In the genomic region with DNA sequence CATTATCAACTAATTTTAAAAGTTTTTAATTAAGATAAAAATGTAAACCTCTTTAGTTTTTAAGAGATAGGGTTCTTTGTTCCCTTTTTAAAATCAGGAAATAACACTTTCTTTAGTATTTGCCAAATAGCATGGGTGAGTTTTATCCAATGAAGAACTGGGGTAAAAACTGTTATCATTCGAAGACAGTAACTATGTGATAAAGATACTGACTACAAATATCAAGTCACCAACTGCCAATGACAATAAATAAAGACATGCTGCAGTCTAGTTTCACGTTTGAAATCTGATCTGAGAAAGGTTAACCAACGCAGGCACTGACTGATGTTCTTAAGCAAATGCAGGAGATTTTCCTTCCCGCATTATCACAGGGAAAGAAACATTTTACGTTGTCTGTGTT, we compare ENCODE assay signal across 20 mouse cellular contexts.
DNase-seq lines count a peak whose midpoint lies in the region; ATAC-seq and TF ChIP-seq lines count a peak whose summit lies in the region.
"Had no signal": no experiment of that assay in that cellular context is flagged by ENCODE, and none has a peak within 500 bp of the region (broad histone marks: within the 10 kb centered on the region; RNA-seq: fewer than 3 reads in every experiment).

No protein-coding gene starts in this region.

- no peak overlapping the region for H3K9ac ChIP-seq in liver, embryonic 14.5 days (replicated peaks)
- H3K9ac ChIP-seq: embryonic facial prominence, embryonic 12.5 days; embryonic facial prominence, embryonic 15.5 days; forebrain, postnatal 0 days; hindbrain, embryonic 12.5 days; hindbrain, embryonic 15.5 days had no signal

- H3K36me3 ChIP-seq in liver, embryonic 14.5 days (replicated peaks; ENCODE audit: control insufficient read depth, insufficient read depth, low read depth), result no peaks in the 10 kb centered on the region
- peaks cover 5% of the 10 kb centered on the region for H3K36me3 ChIP-seq in G1E (replicated peaks)
- H3K36me3 ChIP-seq: embryonic facial prominence, embryonic 12.5 days; embryonic facial prominence, embryonic 15.5 days; hindbrain, embryonic 12.5 days; hindbrain, embryonic 15.5 days had no signal

- H3K4me1 ChIP-seq in liver, embryonic 14.5 days (replicated peaks; ENCODE audit: control insufficient read depth in 2 of 2, insufficient read depth in 2 of 2, low read length in 1 of 2), result peaks cover 5 to 16% of the 10 kb centered on the region in 2 experiments
- peaks cover 23% of the 10 kb centered on the region for H3K4me1 ChIP-seq in G1E (ENCODE audit: insufficient read depth, low read depth, low read length)
- H3K4me1 ChIP-seq: embryonic facial prominence, embryonic 12.5 days; embryonic facial prominence, embryonic 15.5 days; hindbrain, embryonic 12.5 days; hindbrain, embryonic 15.5 days had no signal

- no peak for ATAC-seq in liver, embryonic 14.5 days (ENCODE audit: insufficient read depth)
- ATAC-seq in G1E (ENCODE audit: extremely low read depth, insufficient number of reproducible peaks, low FRiP score, poor library complexity, severe bottlenecking), result peak; percentile 65
- ATAC-seq: activated CD4-positive, CD25-positive, alpha-beta regulatory T cell, adult 4 months; forebrain, embryonic 14.5 days; forebrain, postnatal 0 days had no signal

- H3K27ac ChIP-seq in liver, embryonic 14.5 days, result no peak overlapping the region
- H3K27ac ChIP-seq: embryonic facial prominence, embryonic 12.5 days; embryonic facial prominence, embryonic 15.5 days; gastrocnemius, adult 2 months; hindbrain, embryonic 12.5 days; hindbrain, embryonic 15.5 days had no signal

- peak; percentile 47; the same call in 1 of the 2 replicates for TF ChIP-seq EP300 in liver, embryonic 14.5 days (IDR thresholded peaks at IDR 0.05; ENCODE audit: low read depth)

- H3K4me2 ChIP-seq in liver, embryonic 14.5 days (ENCODE audit: low read depth), result no peak overlapping the region
- H3K4me2 ChIP-seq: embryonic facial prominence, embryonic 12.5 days; embryonic facial prominence, embryonic 15.5 days; heart, embryonic 11.5 days; hindbrain, embryonic 12.5 days; hindbrain, embryonic 15.5 days had no signal

- TF ChIP-seq CTCF in liver, embryonic 14.5 days (IDR thresholded peaks at IDR 0.05; ENCODE audit: low read depth), result no peak
- TF ChIP-seq CTCF in G1E (IDR thresholded peaks at IDR 0.05; ENCODE audit: low read depth, low read length), result no peak

- DNase-seq in liver, embryonic 14.5 days (ENCODE audit: low read depth in 3 of 3, low spot score in 3 of 3), result peak in 1 of 3 experiments; percentile 15
- DNase-seq in liver, result no peak
- no peak for DNase-seq in G1E (ENCODE audit: low spot score)
- DNase-seq in c-Kit-positive CD71-positive TER-119-negative erythroid progenitor cells, embryonic 14.5 days (ENCODE audit: low read depth), result peak; percentile 23
- no peak for DNase-seq in embryo, embryonic 9.5 days (ENCODE audit: extremely low spot score)
- DNase-seq in left cerebral cortex, adult 18-20 months (ENCODE audit: low spot score in 2 of 2), result no peak
- DNase-seq: adrenal gland, adult 8-10 months; adrenal gland, postnatal 25 days; cerebellum, adult 18-20 months; forebrain, postnatal 0 days; gastrocnemius, adult 2 months; gastrocnemius, postnatal 14 days; heart, adult 11 months had no signal

- H3K9me3 ChIP-seq in liver, embryonic 14.5 days (ENCODE audit: control insufficient read depth, low read length), result no peaks in the 10 kb centered on the region
- no peaks in the 10 kb centered on the region for H3K9me3 ChIP-seq in G1E (replicated peaks)
- H3K9me3 ChIP-seq: embryonic facial prominence, embryonic 12.5 days; embryonic facial prominence, embryonic 15.5 days; hindbrain, embryonic 12.5 days; hindbrain, embryonic 15.5 days had no signal

- no peak overlapping the region for H3K4me3 ChIP-seq in liver, embryonic 14.5 days (ENCODE audit: insufficient read depth in 1 of 2, low read depth in 2 of 2, low read length in 2 of 2)
- H3K4me3 ChIP-seq in G1E (ENCODE audit: low read depth, low read length), result no peak overlapping the region
- H3K4me3 ChIP-seq: embryonic facial prominence, embryonic 12.5 days; embryonic facial prominence, embryonic 15.5 days; gastrocnemius, adult 2 months; hindbrain, embryonic 12.5 days; hindbrain, embryonic 15.5 days had no signal

- 25% methylated on average over 5 of the region's 5 CpGs for WGBS in liver, embryonic 14.5 days (ENCODE audit: insufficient replicate concordance)

- no peaks in the 10 kb centered on the region for H3K27me3 ChIP-seq in liver, embryonic 14.5 days (ENCODE audit: control insufficient read depth, insufficient read depth, low read length)
- H3K27me3 ChIP-seq in G1E (ENCODE audit: insufficient read depth, low read length), result no peaks in the 10 kb centered on the region
- H3K27me3 ChIP-seq: embryonic facial prominence, embryonic 12.5 days; embryonic facial prominence, embryonic 15.5 days; hindbrain, embryonic 12.5 days; hindbrain, embryonic 15.5 days had no signal
